Mouse (Mus musculus): ENCODE measurements around the gene Fanca. TPM values are rescaled to one million over a fixed set of nuclear protein-coding genes. Genes with fewer than 3 reads are reported as not detected.
A peak's percentile ranks its signal among the peaks of the same experiment; 100 is the strongest.
"Not testable (repeated sequence)": the region's sequence is repeated elsewhere in the genome, so short reads cannot be mapped to it uniquely, and the experiment has no call there.

Fanca gene
- total RNA-seq, 2 experiments from 2014 or later: 2.3 to 11.1 TPM

GRCm38 (mm10) chr8:123280302-123281094 is 37.9 kb downstream of the Fanca start:
- no peak for ATAC-seq (replicated peaks; ENCODE audit: low FRiP score, poor library complexity, severe bottlenecking)

GRCm38 (mm10) chr8:123279828-123280227 is 38.5 kb downstream of the Fanca start:
- ATAC-seq (replicated peaks; ENCODE audit: low FRiP score, poor library complexity, severe bottlenecking): no peak

DNA sequence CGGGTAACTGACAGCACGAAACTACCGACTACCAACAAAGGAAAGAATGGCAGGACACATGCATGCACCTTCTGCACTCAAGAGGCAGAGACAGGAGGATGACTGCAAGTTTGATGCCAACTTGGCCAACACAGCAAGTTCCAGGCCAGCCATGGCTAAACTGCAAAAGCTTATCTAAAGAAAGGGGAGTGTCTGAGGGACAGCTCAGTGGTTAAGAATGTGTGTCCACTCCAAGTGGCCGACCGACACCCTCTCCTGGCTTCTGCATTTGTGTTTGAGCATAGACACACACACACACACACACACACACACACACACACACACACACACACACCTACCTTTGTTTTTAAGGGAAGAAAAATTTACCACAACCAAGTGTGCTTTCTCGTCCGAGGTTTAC is 39.9 kb downstream of the Fanca start:
- no peak for ATAC-seq (replicated peaks; ENCODE audit: low FRiP score, poor library complexity, severe bottlenecking)

GRCm38 (mm10) chr8:123275096-123275495 is 43.3 kb downstream of the Fanca start:
- ATAC-seq (replicated peaks; ENCODE audit: low FRiP score, poor library complexity, severe bottlenecking): no peak

DNA sequence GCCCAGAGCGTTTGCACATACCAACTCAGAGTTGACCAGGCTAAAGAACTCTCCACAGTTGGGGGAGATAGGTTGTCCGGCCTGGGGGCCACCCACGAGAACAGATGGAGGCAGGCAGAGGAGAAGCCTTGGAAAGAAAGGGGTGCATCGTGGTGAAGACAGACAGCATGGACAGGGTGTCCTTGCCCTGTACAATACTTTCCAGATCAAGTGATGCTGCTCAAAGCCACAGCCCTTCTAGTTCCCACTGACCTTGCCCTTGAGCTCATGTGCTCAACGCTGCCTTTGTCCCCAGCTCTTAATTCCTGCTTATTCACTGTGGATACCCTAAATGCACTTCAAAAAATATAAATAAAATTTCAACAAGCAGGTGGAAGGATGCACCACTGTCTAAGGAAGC is 43.9 kb downstream of the Fanca start:
- no peak for ATAC-seq (replicated peaks; ENCODE audit: low FRiP score, poor library complexity, severe bottlenecking)

GRCm38 (mm10) chr8:123271901-123272300 is 46.5 kb downstream of the Fanca start:
- ATAC-seq (replicated peaks; ENCODE audit: low FRiP score, poor library complexity, severe bottlenecking): no peak

- no peak for ATAC-seq (replicated peaks; ENCODE audit: low FRiP score, poor library complexity, severe bottlenecking)
Measured at GRCm38 (mm10) chr8:123271147-123271546, 47.2 kb downstream of the Fanca start.

DNA sequence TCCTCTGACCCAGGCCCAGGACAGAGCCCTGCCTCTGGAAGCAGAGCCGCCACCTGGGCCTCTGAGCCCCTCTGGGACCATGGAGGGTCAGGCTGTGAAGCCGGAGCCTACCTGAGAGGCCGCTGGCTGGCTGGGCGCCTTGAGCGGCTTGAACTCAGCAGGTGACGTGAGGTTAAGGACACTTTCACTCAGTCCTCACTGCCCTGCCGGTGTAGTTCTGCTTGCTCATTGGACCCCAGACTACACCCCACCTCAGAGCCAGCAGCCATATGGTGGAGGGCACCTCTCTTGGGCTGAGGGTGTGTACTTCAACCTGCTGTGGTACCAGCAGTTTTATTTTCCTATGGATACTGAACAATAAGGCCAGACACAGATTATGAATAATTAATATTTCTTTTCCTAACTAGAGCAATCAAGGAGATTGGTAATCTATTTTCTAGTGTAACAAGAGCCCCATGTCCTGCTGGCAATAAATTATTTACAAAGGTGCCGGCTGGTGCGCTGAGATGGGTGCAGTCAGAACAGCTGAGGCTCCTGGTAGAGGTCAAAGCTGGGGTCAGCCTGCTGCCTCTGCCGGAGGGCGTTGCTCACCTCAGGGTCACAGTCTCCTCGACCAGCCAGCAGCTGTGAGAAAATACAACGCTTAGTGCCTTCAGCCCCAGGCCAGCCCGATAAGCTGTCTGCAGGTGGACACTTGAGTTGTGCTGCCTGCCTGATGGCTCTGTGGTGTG is 50.3 kb downstream of the Fanca start:
- ATAC-seq (replicated peaks; ENCODE audit: low FRiP score, poor library complexity, severe bottlenecking): no peak

DNA sequence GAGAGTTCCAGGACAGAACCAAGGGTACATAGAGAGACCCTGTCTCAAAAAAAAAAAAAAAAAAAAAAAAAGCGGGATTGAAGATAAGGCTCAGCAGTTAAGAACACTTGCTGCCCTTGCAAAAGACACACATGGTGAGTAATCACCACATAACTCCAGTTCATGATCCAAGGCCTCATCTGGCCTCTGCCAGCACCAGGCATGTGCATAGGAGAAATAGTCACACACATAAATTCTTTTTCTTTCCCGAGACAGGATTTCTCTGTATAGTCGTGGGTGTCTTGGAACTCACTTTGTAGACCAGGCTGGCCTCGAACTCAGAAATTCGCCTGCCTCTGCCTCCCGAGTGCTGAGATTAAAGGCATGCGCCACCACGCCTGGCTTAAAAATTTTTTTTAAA is 60.8 kb downstream of the Fanca start:
- not testable (repeated sequence) for ATAC-seq (replicated peaks; ENCODE audit: low FRiP score, poor library complexity, severe bottlenecking)

- ATAC-seq (replicated peaks; ENCODE audit: low FRiP score, poor library complexity, severe bottlenecking): no peak
Measured at GRCm38 (mm10) chr8:123257114-123257513, 61.3 kb downstream of the Fanca start.

DNA sequence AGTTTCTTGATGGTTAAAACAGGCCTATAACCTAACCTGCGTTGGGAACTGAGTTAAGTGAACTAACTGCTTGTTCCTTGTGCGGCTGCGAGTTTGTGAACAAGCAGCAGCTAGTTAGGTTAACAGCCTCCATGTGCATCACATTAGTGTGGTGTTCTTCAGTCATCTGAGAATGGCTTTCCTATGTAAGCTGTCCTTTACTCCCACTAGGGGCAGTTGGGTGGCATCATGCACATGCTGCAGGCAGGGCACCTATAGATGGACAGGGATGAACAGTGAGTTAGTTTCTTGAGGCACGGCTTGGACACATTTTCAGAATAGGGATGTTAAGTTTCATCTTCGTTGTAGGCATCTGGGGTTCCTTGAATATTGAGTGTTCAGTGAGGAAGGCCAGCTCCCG is 63.2 kb downstream of the Fanca start:
- ATAC-seq (replicated peaks; ENCODE audit: low FRiP score, poor library complexity, severe bottlenecking): no peak

- peak; percentile 88 for ATAC-seq (replicated peaks; ENCODE audit: low FRiP score, poor library complexity, severe bottlenecking)
Measured at GRCm38 (mm10) chr8:123254099-123254885, 64.1 kb downstream of the Fanca start, which contains the start of the genes Zfp276 and Vps9d1. Zfp276 (plus strand) TSS chr8:123254195. Vps9d1 (minus strand) TSS chr8:123254348.

DNA sequence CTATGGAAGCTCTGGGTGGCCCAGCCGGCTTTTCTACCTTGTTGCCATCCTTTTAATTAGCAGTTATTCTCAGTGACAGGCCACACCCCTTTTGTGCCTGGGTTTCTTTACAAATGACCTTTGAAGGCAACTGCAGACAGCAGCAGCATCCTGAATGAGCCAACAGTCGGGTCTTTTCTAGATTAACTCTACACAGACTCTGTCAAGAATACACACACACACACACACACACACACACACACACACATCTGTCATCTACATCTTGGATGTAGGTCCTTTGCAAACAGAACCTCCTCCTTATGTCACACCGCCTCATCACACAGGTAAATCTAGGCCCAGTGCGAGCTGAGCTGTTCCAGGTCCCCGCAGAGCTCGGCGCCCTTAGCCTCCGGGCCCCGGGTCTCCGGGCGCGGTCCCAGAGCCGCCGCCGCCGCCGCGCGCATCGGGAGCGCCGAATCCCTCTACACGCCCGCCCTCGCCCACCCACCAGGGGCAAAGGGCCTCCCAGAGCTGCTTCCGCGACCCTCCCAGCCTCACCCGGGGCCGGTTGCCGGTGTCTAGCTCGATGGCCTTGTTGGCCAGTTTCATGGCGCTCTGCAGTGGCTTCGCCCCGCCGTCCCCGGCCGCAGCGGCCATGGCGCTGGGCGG is 64.8 kb downstream of the Fanca start:
- ATAC-seq (replicated peaks; ENCODE audit: low FRiP score, poor library complexity, severe bottlenecking): no peak

DNA sequence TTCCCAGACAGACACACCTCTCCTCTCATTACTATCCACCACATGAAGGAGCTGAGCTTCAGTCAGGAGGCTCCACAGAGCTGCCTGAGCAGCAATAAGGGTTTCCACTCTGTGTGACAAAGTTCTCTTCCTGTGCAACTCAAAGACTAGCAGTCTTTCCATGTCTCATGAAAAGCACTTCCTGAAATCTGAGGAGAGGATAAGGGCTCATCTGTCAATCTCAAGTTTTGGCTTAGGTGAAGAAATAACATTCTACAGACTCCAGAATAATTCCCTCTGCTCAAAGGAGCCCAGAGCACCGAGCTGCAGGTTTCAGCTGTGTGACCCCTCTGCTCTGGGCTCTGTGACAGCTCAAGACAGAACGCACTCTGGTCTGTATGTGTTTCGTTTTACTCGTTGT is 65.5 kb downstream of the Fanca start:
- ATAC-seq (replicated peaks; ENCODE audit: low FRiP score, poor library complexity, severe bottlenecking): no peak

- no peak for ATAC-seq (replicated peaks; ENCODE audit: low FRiP score, poor library complexity, severe bottlenecking)
Measured at GRCm38 (mm10) chr8:123250940-123251339, 67.4 kb downstream of the Fanca start.

- no peak for ATAC-seq (replicated peaks; ENCODE audit: low FRiP score, poor library complexity, severe bottlenecking)
Measured at GRCm38 (mm10) chr8:123248596-123248995, 69.8 kb downstream of the Fanca start.

GRCm38 (mm10) chr8:123247748-123248147 is 70.6 kb downstream of the Fanca start:
- no peak for ATAC-seq (replicated peaks; ENCODE audit: low FRiP score, poor library complexity, severe bottlenecking)

GRCm38 (mm10) chr8:123245543-123245942 is 72.8 kb downstream of the Fanca start:
- ATAC-seq (replicated peaks; ENCODE audit: low FRiP score, poor library complexity, severe bottlenecking): no peak

- no peak for ATAC-seq (replicated peaks; ENCODE audit: low FRiP score, poor library complexity, severe bottlenecking)
Measured at GRCm38 (mm10) chr8:123244382-123244781, 74.0 kb downstream of the Fanca start.

DNA sequence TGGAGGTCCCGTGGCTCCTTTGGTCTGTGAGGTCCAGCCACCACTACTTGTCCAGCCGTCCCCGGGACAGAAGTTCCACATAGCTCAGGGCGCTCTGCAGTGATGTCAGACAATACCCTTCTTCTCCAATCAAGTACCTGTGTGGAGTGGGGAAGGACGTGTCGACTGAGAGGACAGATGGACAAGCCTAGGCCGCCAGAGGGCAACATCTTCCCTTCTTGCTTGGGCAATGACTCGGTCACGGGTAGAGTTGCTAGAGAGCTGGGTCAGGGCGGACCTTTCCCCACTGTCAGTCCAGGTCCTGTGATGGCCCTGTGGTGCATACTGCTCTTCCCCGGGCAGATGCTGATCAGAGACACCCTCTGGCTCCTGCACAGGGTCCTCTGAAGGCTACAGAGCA is 75.3 kb downstream of the Fanca start:
- ATAC-seq (replicated peaks; ENCODE audit: low FRiP score, poor library complexity, severe bottlenecking): no peak
